Mouse (Mus musculus) liver, adult 2 months (tissue): ENCODE measurements around the gene Plin2.
A peak's percentile ranks its signal among the peaks of the same experiment; 100 is the strongest.

ENCODE experiments used
- CTCF ChIP-seq: fragments of 200-500 bp; IDR thresholded peaks from 2 replicates; pipeline ENCODE4 v1.5.1; 2011; ENCODE audit warnings: low read depth, low read length, control low read depth
- POLR2A ChIP-seq: fragments of 200-500 bp; IDR thresholded peaks from 2 replicates; pipeline ENCODE4 v1.6.1; 2011; ENCODE audit warnings: low read length, control low read depth; ENCODE audit not compliant: insufficient read depth; ENCODE audit errors: extremely low read depth

DNA sequence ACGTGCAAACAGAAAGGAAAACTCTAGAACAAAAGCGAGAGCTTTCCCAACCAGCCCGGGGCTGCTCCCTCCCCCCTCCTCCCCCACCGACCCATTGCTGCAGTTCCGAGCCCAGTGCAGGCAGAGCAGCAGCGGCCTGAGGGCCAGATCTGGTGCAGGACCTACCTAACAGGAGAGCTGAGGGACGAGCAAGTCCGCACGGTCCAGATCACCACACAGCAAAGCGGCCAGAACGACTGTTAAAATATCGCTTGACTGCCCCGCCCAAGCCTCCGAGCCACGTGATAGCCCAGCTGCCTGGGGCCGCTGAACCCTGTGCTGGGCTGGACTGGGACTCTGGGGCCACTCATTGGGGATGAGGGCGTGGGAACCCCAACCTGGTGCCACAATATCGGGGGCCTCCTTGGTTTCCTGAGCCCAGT, at the start of gene Plin2:
- no peak for TF ChIP-seq CTCF
- peak; percentile 99 for TF ChIP-seq POLR2A
